Mouse (Mus musculus): ENCODE results near the gene Bcl11b. TPM values are rescaled to one million over a fixed set of nuclear protein-coding genes. Genes with fewer than 3 reads are reported as not detected.

The Bcl11b gene
- 30.0 and 31.6 TPM in 2 replicates for total RNA-seq (2014; rRNA removed)
- polyA plus RNA-seq (2015; fragmentation: Nextera tagmentation; extraction: Ambion mirVana) = 9.8 and 12.0 TPM in 2 replicates

DNA sequence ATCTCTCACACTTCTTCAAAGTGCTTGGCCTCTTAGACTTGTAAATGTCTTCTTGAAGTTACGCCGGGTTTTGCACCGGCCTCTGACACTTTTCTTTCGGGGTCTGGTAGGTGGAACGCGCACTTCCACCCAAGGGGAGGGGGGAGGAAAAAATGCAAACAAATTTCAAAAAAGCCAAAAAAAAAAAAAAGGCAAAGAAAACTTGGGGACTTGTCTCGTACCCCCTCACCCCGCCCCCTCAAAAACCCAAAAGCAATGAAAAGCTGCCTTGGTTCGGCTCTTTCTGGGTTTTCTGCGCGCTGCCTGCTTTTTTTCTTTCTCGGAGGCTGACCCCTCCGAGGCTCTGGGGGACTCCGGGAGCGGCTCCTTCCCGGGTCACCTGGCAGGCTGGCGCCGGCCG is at the start of gene Bcl11b:
Gene Bcl11b (minus strand): TSS at position 120 of the 400 bp plus-strand sequence.
- no peak for TF ChIP-seq CTCF (IDR thresholded peaks at IDR 0.05; ENCODE audit: low read depth)
- Histone ChIP-seq H3K9ac (replicated peaks; ENCODE audit: low read length) (peak within 1 kb of the TSS; percentile 58), H3K4me2 (ENCODE audit: low read depth, low read length) (peak within 1 kb of the TSS; percentile 93), H3K9me3 (ENCODE audit: low read length) (no peaks in the 10 kb centered on the region), H3K4me1 (ENCODE audit: insufficient read depth, low read length) (peaks cover 10% of the 10 kb centered on the region), H3K36me3 (ENCODE audit: insufficient read depth, low read length) (no peaks in the 10 kb centered on the region), H3K27me3 (ENCODE audit: insufficient read depth, low read length) (peaks cover 9% of the 10 kb centered on the region), H3K27ac (peak within 1 kb of the TSS; percentile 75), H3K4me3 (ENCODE audit: low read length) (peak within 1 kb of the TSS; percentile 61)
- DNase-seq (ENCODE audit: low spot score) = no peak
- WGBS = 1% methylated on average over 19 of the region's 19 CpGs
- ATAC-seq = no peak

GRCm38 (mm10) chr12:108050996-108051395 is 47.6 kb upstream of the Bcl11b start:
- ATAC-seq (no peak), DNase-seq (ENCODE audit: low spot score) (no peak)
- H3K4me3 ChIP-seq (ENCODE audit: low read length) = no peak overlapping the region
- H3K9ac ChIP-seq (replicated peaks; ENCODE audit: low read length) = no peak overlapping the region
- H3K4me1 ChIP-seq (ENCODE audit: insufficient read depth, low read length) = no peaks in the 10 kb centered on the region
- H3K9me3 ChIP-seq (ENCODE audit: low read length) = no peaks in the 10 kb centered on the region
- no peak overlapping the region for H3K4me2 ChIP-seq (ENCODE audit: low read depth, low read length)
- 76% methylated on average over 7 of the region's 7 CpGs for WGBS
- no peaks in the 10 kb centered on the region for H3K27me3 ChIP-seq (ENCODE audit: insufficient read depth, low read length)
- H3K27ac ChIP-seq = no peak overlapping the region
- H3K36me3 ChIP-seq (ENCODE audit: insufficient read depth, low read length) = no peaks in the 10 kb centered on the region
- TF ChIP-seq CTCF (IDR thresholded peaks at IDR 0.05; ENCODE audit: low read depth) = no peak

DNA sequence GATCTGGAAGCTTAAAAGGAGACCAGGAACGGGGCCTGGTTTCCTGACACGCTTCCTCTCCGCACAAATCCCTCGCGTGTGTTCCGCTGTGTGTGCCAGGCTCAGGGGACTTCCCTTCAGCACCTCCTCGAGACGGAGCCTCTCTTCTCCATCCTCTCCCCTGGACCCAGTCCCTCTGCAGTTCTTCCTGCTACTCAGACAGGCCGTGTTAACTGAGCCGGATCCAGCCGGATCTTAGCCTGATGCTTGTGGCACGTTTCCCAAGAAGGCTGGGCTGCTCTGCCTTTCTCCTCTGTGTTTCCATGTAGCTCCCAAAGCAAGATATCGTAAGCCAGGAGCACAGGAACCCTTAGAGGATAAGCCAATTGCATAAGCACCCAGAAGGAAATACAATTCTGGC is 46.2 kb upstream of the Bcl11b start:
- Histone ChIP-seq H3K36me3 (ENCODE audit: insufficient read depth, low read length) (no peaks in the 10 kb centered on the region), H3K27me3 (ENCODE audit: insufficient read depth, low read length) (no peaks in the 10 kb centered on the region), H3K9ac (replicated peaks; ENCODE audit: low read length) (no peak overlapping the region), H3K9me3 (ENCODE audit: low read length) (no peaks in the 10 kb centered on the region), H3K4me3 (ENCODE audit: low read length) (no peak overlapping the region), H3K4me2 (ENCODE audit: low read depth, low read length) (no peak overlapping the region), H3K4me1 (ENCODE audit: insufficient read depth, low read length) (no peaks in the 10 kb centered on the region), H3K27ac (no peak overlapping the region)
- ATAC-seq = no peak
- no peak for DNase-seq (ENCODE audit: low spot score)
- WGBS = 74% methylated on average over 13 of the region's 13 CpGs
- no peak for TF ChIP-seq CTCF (IDR thresholded peaks at IDR 0.05; ENCODE audit: low read depth)

GRCm38 (mm10) chr12:108042239-108042571 is 38.8 kb upstream of the Bcl11b start:
- H3K27me3 ChIP-seq (ENCODE audit: insufficient read depth, low read length) = no peaks in the 10 kb centered on the region
- H3K27ac ChIP-seq = no peak overlapping the region
- no peak for ATAC-seq
- H3K9ac ChIP-seq (replicated peaks; ENCODE audit: low read length) = no peak overlapping the region
- WGBS = 76% methylated on average over 3 of the region's 3 CpGs
- no peak overlapping the region for H3K4me2 ChIP-seq (ENCODE audit: low read depth, low read length)
- no peak for DNase-seq (ENCODE audit: low spot score)
- H3K36me3 ChIP-seq (ENCODE audit: insufficient read depth, low read length) = no peaks in the 10 kb centered on the region
- no peak overlapping the region for H3K4me3 ChIP-seq (ENCODE audit: low read length)
- no peaks in the 10 kb centered on the region for H3K9me3 ChIP-seq (ENCODE audit: low read length)
- TF ChIP-seq CTCF (IDR thresholded peaks at IDR 0.05; ENCODE audit: low read depth) = no peak
- no peaks in the 10 kb centered on the region for H3K4me1 ChIP-seq (ENCODE audit: insufficient read depth, low read length)

- H3K27ac ChIP-seq = no peak overlapping the region
- WGBS = 35% methylated on average over 12 of the region's 12 CpGs
- ATAC-seq (peak; percentile 56; the same call in 1 of the 2 replicates), DNase-seq (ENCODE audit: low spot score) (peak; percentile 92)
- no peaks in the 10 kb centered on the region for H3K4me1 ChIP-seq (ENCODE audit: insufficient read depth, low read length)
- H3K9ac ChIP-seq (replicated peaks; ENCODE audit: low read length) = no peak overlapping the region
- H3K27me3 ChIP-seq (ENCODE audit: insufficient read depth, low read length) = no peaks in the 10 kb centered on the region
- H3K4me2 ChIP-seq (ENCODE audit: low read depth, low read length) = no peak overlapping the region
- no peaks in the 10 kb centered on the region for H3K36me3 ChIP-seq (ENCODE audit: insufficient read depth, low read length)
- no peak overlapping the region for H3K4me3 ChIP-seq (ENCODE audit: low read length)
- peak; percentile 82 for TF ChIP-seq CTCF (IDR thresholded peaks at IDR 0.05; ENCODE audit: low read depth)
- no peaks in the 10 kb centered on the region for H3K9me3 ChIP-seq (ENCODE audit: low read length)
Observed at GRCm38 (mm10) chr12:108041571-108042238, 38.3 kb upstream of the Bcl11b start.

- WGBS = 47% methylated on average over 6 of the region's 6 CpGs
- Histone ChIP-seq H3K27ac (no peak overlapping the region), H3K9ac (replicated peaks; ENCODE audit: low read length) (no peak overlapping the region), H3K4me1 (ENCODE audit: insufficient read depth, low read length) (no peaks in the 10 kb centered on the region), H3K36me3 (ENCODE audit: insufficient read depth, low read length) (no peaks in the 10 kb centered on the region), H3K27me3 (ENCODE audit: insufficient read depth, low read length) (no peaks in the 10 kb centered on the region), H3K4me3 (ENCODE audit: low read length) (no peak overlapping the region), H3K4me2 (ENCODE audit: low read depth, low read length) (no peak overlapping the region), H3K9me3 (ENCODE audit: low read length) (no peaks in the 10 kb centered on the region)
- ATAC-seq (no peak), DNase-seq (ENCODE audit: low spot score) (no peak)
- no peak for TF ChIP-seq CTCF (IDR thresholded peaks at IDR 0.05; ENCODE audit: low read depth)
Observed at GRCm38 (mm10) chr12:108037446-108037845, 34.0 kb upstream of the Bcl11b start.

DNA sequence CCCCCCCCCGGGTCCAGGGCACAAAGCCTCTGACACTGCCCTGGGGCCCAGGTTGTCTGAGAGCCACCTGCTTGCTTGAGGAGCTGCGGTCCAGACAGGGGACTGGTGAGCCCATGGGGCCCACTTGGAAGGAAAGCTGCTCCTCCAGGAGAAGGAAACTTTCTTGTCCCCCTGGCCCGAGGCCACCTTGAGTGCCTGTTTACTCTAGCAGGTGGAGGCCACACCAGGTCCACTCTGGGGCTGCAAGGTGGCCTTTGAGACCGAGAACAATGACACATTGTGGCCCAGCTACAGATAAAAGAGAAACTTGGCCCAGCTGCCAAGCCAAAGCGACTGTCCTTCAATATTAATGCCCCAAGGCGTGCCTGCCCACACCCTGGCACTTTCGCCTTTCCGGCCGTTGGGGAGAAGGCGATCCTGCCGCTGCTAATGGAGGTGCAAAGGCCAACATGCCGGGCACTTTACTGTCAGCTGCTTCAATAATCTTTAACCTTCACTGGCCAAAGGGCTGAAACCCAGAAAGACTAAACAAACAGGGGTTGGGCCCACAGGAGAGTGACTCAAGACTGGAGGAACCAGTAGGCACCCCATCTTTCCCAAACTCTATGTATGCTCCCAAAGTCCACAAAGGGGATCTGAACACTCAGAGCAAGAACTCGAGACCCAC is 32.1 kb upstream of the Bcl11b start:
- no peak for TF ChIP-seq CTCF (IDR thresholded peaks at IDR 0.05; ENCODE audit: low read depth)
- WGBS = 76% methylated on average over 13 of the region's 13 CpGs

More for the DNA sequence above, 32.1 kb upstream of the Bcl11b start:
- no peak overlapping the region for H3K9ac ChIP-seq (replicated peaks; ENCODE audit: low read length)
- no peaks in the 10 kb centered on the region for H3K27me3 ChIP-seq (ENCODE audit: insufficient read depth, low read length)
- no peak overlapping the region for H3K4me3 ChIP-seq (ENCODE audit: low read length)
- ATAC-seq (no peak), DNase-seq (ENCODE audit: low spot score) (no peak)
- no peak overlapping the region for H3K27ac ChIP-seq
- H3K4me2 ChIP-seq (ENCODE audit: low read depth, low read length) = no peak overlapping the region
- H3K4me1 ChIP-seq (ENCODE audit: insufficient read depth, low read length) = no peaks in the 10 kb centered on the region
- H3K9me3 ChIP-seq (ENCODE audit: low read length) = no peaks in the 10 kb centered on the region
- H3K36me3 ChIP-seq (ENCODE audit: insufficient read depth, low read length) = no peaks in the 10 kb centered on the region
